Mouse (Mus musculus) liver, embryonic 14.5 days (tissue): ENCODE measurements around the gene Micall2. TPM values are rescaled to one million over a fixed set of nuclear protein-coding genes. Genes with fewer than 3 reads are reported as not detected.

Experiments
- ATAC-seq: fragments of 200-750 bp; cut with Nextera tagmentation; 2 replicates; pipeline ENCODE4 v1.8.0; 2017; ENCODE audit warnings: moderate number of reproducible peaks, mild to moderate bottlenecking, moderate library complexity; ENCODE audit not compliant: insufficient read depth
- DNase-seq, 3 experiments: peaks; one replicate each; pipeline ENCODE4 v3.0.0-alpha.2; 2012 to 2013; ENCODE audit warnings: low read depth in 3 of 3, low spot score in 3 of 3
- H3K27ac ChIP-seq: fragments of 300-500 bp; sonication (generic); 2 replicates; pipeline ENCODE4 v1.5.1; 2014; ENCODE audit warnings: moderate library complexity, mild to moderate bottlenecking, control low read depth, inconsistent platforms
- H3K27me3 ChIP-seq: fragments of 300-500 bp; sonication (generic); 2 replicates; pipeline ENCODE4 v1.6.1; 2014; ENCODE audit warnings: mild to moderate bottlenecking, low read length, moderate library complexity; ENCODE audit not compliant: control insufficient read depth, insufficient read depth
- H3K36me3 ChIP-seq: fragments of 300-500 bp; sonication (generic); replicated peaks from 2 replicates; pipeline ENCODE4 v1.6.1; 2014; ENCODE audit warnings: low read depth; ENCODE audit not compliant: control insufficient read depth, insufficient read depth
- H3K4me1 ChIP-seq, 2 experiments: fragments of 200-500 bp in 1 of 2; fragments of 300-500 bp in 1 of 2; sonication (generic) in 1 of 2; replicated peaks; 2 replicates each; pipeline ENCODE4 v1.6.1; 2012 to 2014; ENCODE audit warnings: antibody characterized with exemption in 1 of 2, inconsistent platforms in 1 of 2, low read length in 1 of 2; ENCODE audit not compliant: control insufficient read depth in 2 of 2, insufficient read depth in 2 of 2
- H3K4me2 ChIP-seq: fragments of 300-500 bp; sonication (generic); 2 replicates; pipeline ENCODE4 v1.6.1; 2014; ENCODE audit warnings: low read depth, mild to moderate bottlenecking, control low read depth, moderate library complexity
- H3K4me3 ChIP-seq, 2 experiments: fragments of 200-500 bp in 1 of 2; fragments of 300-500 bp in 1 of 2; sonication (generic) in 1 of 2; 2 replicates each; pipeline ENCODE4 v1.5.1; 2012 to 2014; ENCODE audit warnings: low read depth in 2 of 2, low read length in 2 of 2, mild to moderate bottlenecking in 2 of 2, control low read depth in 1 of 2, inconsistent platforms in 1 of 2, moderate library complexity in 1 of 2; ENCODE audit not compliant: insufficient read depth in 1 of 2
- H3K9ac ChIP-seq: fragments of 300-500 bp; sonication (generic); replicated peaks from 2 replicates; pipeline ENCODE4 v1.6.1; 2014; ENCODE audit warnings: mild to moderate bottlenecking, control low read depth, moderate library complexity
- H3K9me3 ChIP-seq: fragments of 300-500 bp; sonication (generic); 2 replicates; pipeline ENCODE4 v1.6.1; 2016; ENCODE audit warnings: low read length, mixed read lengths; ENCODE audit not compliant: control insufficient read depth
- CTCF ChIP-seq: IDR thresholded peaks from 2 replicates; pipeline ENCODE4 v1.5.1; 2016; ENCODE audit warnings: antibody characterized with exemption, low read depth, control low read depth
- EP300 ChIP-seq: IDR thresholded peaks from 2 replicates; pipeline ENCODE4 v1.6.1; 2016; ENCODE audit warnings: antibody characterized with exemption, low read depth
- WGBS: fragments of 180-500 bp; shearing (Covaris S2); extraction: QIAGEN DNeasy Blood & Tissue Kit; methylation state at CpG from one replicate; pipeline ENCODE4 v1.1.7; 2014; ENCODE audit not compliant: insufficient replicate concordance; 5-methylcytosine and 5-hydroxymethylcytosine counted together
- polyA plus RNA-seq, 2 experiments: library from polyadenylated mRNA; depleted of rRNA in 1 of 2; stranded (reverse) in 1 of 2; unstranded in 1 of 2; fragments of >200 nt; fragmentation: Nextera tagmentation in 1 of 2; extraction: Ambion mirVana in 1 of 2; gene quantifications; 2 replicates each; pipeline versions ENCODE4 v1.2.1 to v1.2.3; 2012 to 2014

Micall2 gene
- polyA plus RNA-seq, 2 experiments, result 8.4 to 10.3 TPM

- peak overlapping the region; percentile 96 for H3K27ac ChIP-seq
- H3K27me3 ChIP-seq, result no peaks in the 10 kb centered on the region
- H3K9ac ChIP-seq, result peak overlapping the region; percentile 68
- peak overlapping the region; percentile 96 for H3K4me2 ChIP-seq
- no peaks in the 10 kb centered on the region for H3K9me3 ChIP-seq
- DNase-seq (peak in 1 of 3 experiments; percentile 68), ATAC-seq (peak; percentile 67)
- WGBS, result 38% methylated on average over 14 of the region's 14 CpGs
- peaks cover 49 to 64% of the 10 kb centered on the region in 2 experiments for H3K4me1 ChIP-seq
- peak overlapping the region; percentile 28 to 53 for H3K4me3 ChIP-seq
- TF ChIP-seq EP300 (no peak), CTCF (no peak)
- no peaks in the 10 kb centered on the region for H3K36me3 ChIP-seq
Observed at GRCm38 (mm10) chr5:139737841-139738591, 1.9 kb upstream of the Micall2 start.

DNA sequence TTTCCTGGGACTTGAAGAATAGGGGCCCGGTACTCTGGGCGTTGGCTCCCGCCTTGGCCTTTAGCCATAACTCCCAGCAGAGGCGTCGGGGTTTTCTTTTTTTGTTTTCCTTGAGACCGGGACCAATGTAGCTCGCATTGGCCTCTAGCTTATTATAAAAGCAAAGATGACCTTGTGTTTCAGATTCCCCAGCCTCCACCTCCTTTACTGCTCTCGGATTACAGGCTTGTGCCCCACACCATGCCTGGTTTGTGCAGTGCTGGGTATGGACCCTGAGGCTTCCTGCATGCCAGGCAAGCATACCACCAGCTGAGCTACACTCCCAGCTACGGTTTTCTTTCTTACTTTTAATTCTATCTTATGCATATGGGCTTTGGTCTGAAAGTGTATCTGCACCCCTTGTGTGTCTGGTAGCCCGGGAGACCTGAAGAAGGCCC lies 386 bp upstream of the Micall2 start:
- Histone ChIP-seq H3K27ac (peak overlapping the region; percentile 96), H3K4me2 (peak overlapping the region; percentile 96), H3K4me1 (peaks cover 57 to 68% of the 10 kb centered on the region in 2 experiments), H3K27me3 (no peaks in the 10 kb centered on the region), H3K4me3 (peak overlapping the region; percentile 19 to 39), H3K36me3 (no peaks in the 10 kb centered on the region; the same call in 1 of the 2 replicates), H3K9me3 (no peaks in the 10 kb centered on the region), H3K9ac (peak overlapping the region; percentile 68)
- TF ChIP-seq EP300 (no peak), CTCF (no peak)
- no peak for ATAC-seq
- 8% methylated on average over 10 of the region's 10 CpGs for WGBS
- no peak for DNase-seq

DNA sequence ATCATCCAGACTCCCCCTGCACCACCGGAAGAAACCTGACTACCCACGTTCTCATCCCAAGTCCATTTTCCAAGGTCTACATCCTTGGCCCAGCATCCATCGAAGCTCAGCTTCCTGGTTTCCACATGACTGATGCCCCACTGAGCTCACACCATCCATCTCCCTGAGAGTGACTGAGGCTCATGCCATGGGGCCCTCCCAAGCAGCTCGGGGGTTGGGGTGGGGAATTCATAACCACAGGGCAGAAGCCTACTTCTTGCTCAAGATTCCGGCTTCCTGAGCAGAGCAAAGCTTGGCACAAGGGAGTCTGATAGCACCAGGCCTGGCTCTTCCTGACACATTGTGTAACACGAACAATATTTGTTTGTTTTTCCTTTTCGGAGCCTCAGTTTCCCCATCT lies 1.4 kb downstream of the Micall2 start:
- Histone ChIP-seq H3K27me3 (no peaks in the 10 kb centered on the region), H3K4me1 (peaks cover 51 to 69% of the 10 kb centered on the region in 2 experiments), H3K4me3 (peak overlapping the region; percentile 59 to 85), H3K9me3 (no peaks in the 10 kb centered on the region), H3K27ac (peak overlapping the region; percentile 98), H3K4me2 (peak overlapping the region; percentile 96), H3K9ac (peak overlapping the region; percentile 84), H3K36me3 (no peaks in the 10 kb centered on the region; the same call in 1 of the 2 replicates)
- DNase-seq (no peak), ATAC-seq (no peak)
- TF ChIP-seq EP300, result no peak
- no peak for TF ChIP-seq CTCF
- WGBS, result 9% methylated on average over 7 of the region's 7 CpGs

- H3K4me2 ChIP-seq, result peak overlapping the region; percentile 96
- peak; percentile 88 to 89 (median 89) for DNase-seq
- TF ChIP-seq EP300 (peak; percentile 95), CTCF (no peak)
- H3K9me3 ChIP-seq, result no peaks in the 10 kb centered on the region
- WGBS, result 4% methylated on average over 3 of the region's 3 CpGs
- H3K4me1 ChIP-seq, result peaks cover 44 to 62% of the 10 kb centered on the region in 2 experiments
- peak; percentile 65 for ATAC-seq
- no peaks in the 10 kb centered on the region; the same call in 1 of the 2 replicates for H3K36me3 ChIP-seq
- no peaks in the 10 kb centered on the region for H3K27me3 ChIP-seq
- H3K27ac ChIP-seq, result peak overlapping the region; percentile 98
- peak overlapping the region; percentile 59 to 85 for H3K4me3 ChIP-seq
- H3K9ac ChIP-seq, result peak overlapping the region; percentile 84
Observed at GRCm38 (mm10) chr5:139734016-139734415, 2.1 kb downstream of the Micall2 start.

DNA sequence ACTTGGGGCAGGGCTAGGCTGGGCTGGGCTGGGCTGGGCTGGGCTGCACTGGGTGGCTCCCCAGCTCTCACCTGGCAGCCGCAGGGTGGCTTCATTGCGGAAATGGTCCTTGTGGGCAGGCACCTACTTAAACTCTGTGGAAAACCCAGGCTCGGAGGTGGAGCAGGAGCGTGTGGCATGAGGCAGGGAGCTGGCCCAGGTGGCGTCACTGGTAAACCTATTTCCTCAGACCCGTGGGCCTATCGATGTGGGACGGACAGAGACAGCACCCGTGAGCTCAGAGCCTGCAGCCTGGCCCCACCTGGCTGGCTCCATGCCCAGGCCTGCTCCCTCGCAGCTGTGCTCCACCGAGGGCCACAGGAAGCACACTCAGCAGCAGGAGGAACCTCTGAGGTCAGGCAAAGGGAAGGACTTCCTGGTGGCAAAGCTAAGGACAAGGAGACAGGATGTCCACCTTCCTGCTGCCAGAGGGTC lies 3.5 kb downstream of the Micall2 start:
- ATAC-seq, result no peak
- WGBS, result 24% methylated on average over 11 of the region's 11 CpGs
- Histone ChIP-seq H3K4me1 (peaks cover 35 to 54% of the 10 kb centered on the region in 2 experiments), H3K4me2 (peak overlapping the region; percentile 96), H3K9me3 (no peaks in the 10 kb centered on the region), H3K27me3 (no peaks in the 10 kb centered on the region), H3K27ac (peak overlapping the region; percentile 98), H3K36me3 (no peaks in the 10 kb centered on the region; the same call in 1 of the 2 replicates), H3K9ac (peak overlapping the region; percentile 84), H3K4me3 (peak overlapping the region; percentile 59 to 85)
- no peak for DNase-seq
- TF ChIP-seq CTCF (peak; percentile 24; the same call in 1 of the 2 replicates), EP300 (no peak)
